Mouse (Mus musculus) neural tube, embryonic 11.5 days (tissue): ENCODE measurements at regions not wholly inside any gene's neighbourhood (a gene's known extent, or its start where the extent isn't known, plus 50 kb on each side); places are given as distances from the start of the nearest gene placed in this dataset.
"Not testable (repeated sequence)": the region's sequence is repeated elsewhere in the genome, so short reads cannot be mapped to it uniquely, and the experiment has no call there.

Experiments
- ATAC-seq: fragments of 200-750 bp; cut with Nextera tagmentation; 2 replicates; pipeline ENCODE4 v1.8.0; 2017; ENCODE audit warnings: moderate number of reproducible peaks, mild to moderate bottlenecking, moderate TSS enrichment, moderate library complexity; ENCODE audit not compliant: insufficient read depth, low FRiP score, low TSS enrichment
- DNase-seq: peaks from one replicate; pipeline ENCODE4 v3.0.0-alpha.2; 2015; ENCODE audit warnings: low spot score
- H3K27ac ChIP-seq: fragments of 300-500 bp; sonication (generic); 2 replicates; pipeline ENCODE4 v1.5.1; 2014; ENCODE audit warnings: low read depth, mild to moderate bottlenecking, low read length
- H3K27me3 ChIP-seq: fragments of 300-500 bp; sonication (generic); 2 replicates; pipeline ENCODE4 v1.6.1; 2014; ENCODE audit warnings: mild to moderate bottlenecking, low read length, mixed read lengths; ENCODE audit not compliant: control insufficient read depth, insufficient read depth
- H3K36me3 ChIP-seq: fragments of 300-500 bp; sonication (generic); 2 replicates; pipeline ENCODE4 v1.6.1; 2014; ENCODE audit warnings: mild to moderate bottlenecking, low read length, moderate library complexity, mixed read lengths; ENCODE audit not compliant: control insufficient read depth, insufficient read depth
- H3K4me1 ChIP-seq: fragments of 300-500 bp; sonication (generic); 2 replicates; pipeline ENCODE4 v1.6.1; 2014; ENCODE audit warnings: low read length, mixed read lengths; ENCODE audit not compliant: control insufficient read depth, insufficient read depth
- H3K4me2 ChIP-seq: fragments of 300-500 bp; sonication (generic); 2 replicates; pipeline ENCODE4 v1.6.1; 2014; ENCODE audit warnings: low read depth, mild to moderate bottlenecking, moderate library complexity
- H3K4me3 ChIP-seq: fragments of 300-500 bp; sonication (generic); 2 replicates; pipeline ENCODE4 v1.5.1; 2014; ENCODE audit warnings: low read depth, low read length
- H3K9ac ChIP-seq: fragments of 300-500 bp; sonication (generic); 2 replicates; pipeline ENCODE4 v1.6.1; 2014; ENCODE audit warnings: mild to moderate bottlenecking, low read length
- H3K9me3 ChIP-seq: fragments of 300-500 bp; sonication (generic); 2 replicates; pipeline ENCODE4 v1.6.1; 2016; ENCODE audit warnings: low read length; ENCODE audit not compliant: control insufficient read depth
- WGBS: fragments of 180-500 bp; shearing (Covaris S2); extraction: QIAGEN DNeasy Blood & Tissue Kit; methylation state at CpG from one replicate; pipeline ENCODE4 v1.1.7; 2014; 5-methylcytosine and 5-hydroxymethylcytosine counted together

DNA sequence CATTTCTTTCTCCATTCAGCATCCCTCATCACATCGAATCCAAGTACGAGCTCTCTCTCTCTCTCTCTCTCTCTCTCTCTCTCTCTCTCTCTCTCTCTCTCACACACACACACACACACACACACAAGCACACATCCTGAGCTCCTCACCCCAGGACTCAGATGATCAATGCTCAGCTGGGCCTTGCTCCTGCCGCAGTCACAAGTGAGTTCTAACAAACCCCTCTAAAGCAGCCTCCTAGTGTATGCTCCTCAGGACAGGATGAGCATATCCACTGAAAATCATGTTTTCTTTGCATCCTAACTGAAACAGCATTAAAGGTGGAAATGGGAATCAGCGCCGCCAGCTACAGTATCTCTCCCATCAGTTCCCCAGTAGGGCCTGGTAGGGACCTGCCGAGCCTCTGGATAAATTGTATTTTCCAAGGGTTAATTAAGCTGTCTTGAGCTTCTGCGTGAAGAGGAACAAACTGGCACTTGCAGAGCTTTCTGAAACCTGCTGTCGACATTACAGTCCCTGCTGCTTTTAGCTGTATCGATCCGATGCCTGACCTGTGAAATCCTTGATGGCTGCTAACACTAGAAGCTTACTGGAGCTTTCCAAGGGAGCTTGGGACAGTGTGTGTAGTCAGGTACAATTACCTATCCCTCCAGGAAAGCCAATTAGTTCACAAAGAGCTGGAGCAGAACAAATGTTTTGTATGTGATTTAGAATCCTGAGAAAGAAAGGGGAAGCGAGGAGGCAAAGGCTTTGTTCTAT lies 131.3 kb upstream of the Vrk2 start:
- H3K27me3 ChIP-seq = no peaks in the 10 kb centered on the region
- ATAC-seq = no peak
- 69% methylated on average over 11 of the region's 11 CpGs for WGBS
- no peaks in the 10 kb centered on the region for H3K9me3 ChIP-seq
- H3K27ac ChIP-seq = no peak overlapping the region
- DNase-seq = no peak
- no peaks in the 10 kb centered on the region for H3K4me1 ChIP-seq
- no peak overlapping the region for H3K9ac ChIP-seq
- H3K4me3 ChIP-seq = no peak overlapping the region
- H3K4me2 ChIP-seq = no peak overlapping the region
- no peaks in the 10 kb centered on the region for H3K36me3 ChIP-seq

GRCm38 (mm10) chr11:26722292-26722691 lies 128.5 kb upstream of the Vrk2 start:
- DNase-seq (no peak), ATAC-seq (no peak)
- Histone ChIP-seq H3K27ac (no peak overlapping the region), H3K4me1 (no peaks in the 10 kb centered on the region), H3K27me3 (no peaks in the 10 kb centered on the region), H3K9ac (no peak overlapping the region), H3K9me3 (no peaks in the 10 kb centered on the region), H3K36me3 (no peaks in the 10 kb centered on the region), H3K4me2 (no peak overlapping the region), H3K4me3 (no peak overlapping the region)
- 92% methylated on average over 3 of the region's 3 CpGs for WGBS

- Histone ChIP-seq H3K4me2 (no peak overlapping the region), H3K27ac (no peak overlapping the region)
- no peak for ATAC-seq
Observed at GRCm38 (mm10) chr11:26721173-26721572, 127.4 kb upstream of the Vrk2 start.

GRCm38 (mm10) chr11:26711237-26711636 lies 117.4 kb upstream of the Vrk2 start:
- H3K27ac ChIP-seq, H3K4me2 ChIP-seq, H3K36me3 ChIP-seq, H3K9me3 ChIP-seq, DNase-seq, H3K27me3 ChIP-seq, ATAC-seq, H3K4me3 ChIP-seq, H3K9ac ChIP-seq, H3K4me1 ChIP-seq: not testable (repeated sequence)
- WGBS = 89% methylated on average over 1 of the region's 2 CpGs

More at GRCm38 (mm10) chr11:26721173-26721572, 127.4 kb upstream of the Vrk2 start:
- no peaks in the 10 kb centered on the region for H3K36me3 ChIP-seq
- no peak overlapping the region for H3K9ac ChIP-seq
- 94% methylated on average over 3 of the region's 3 CpGs for WGBS
- no peaks in the 10 kb centered on the region for H3K9me3 ChIP-seq
- no peak overlapping the region for H3K4me3 ChIP-seq
- no peak for DNase-seq
- no peaks in the 10 kb centered on the region for H3K27me3 ChIP-seq
- H3K4me1 ChIP-seq = no peaks in the 10 kb centered on the region

- Histone ChIP-seq H3K9me3 (no peaks in the 10 kb centered on the region), H3K4me3 (no peak overlapping the region)
- DNase-seq = no peak
Observed at GRCm38 (mm10) chr11:26708636-26709035, 114.8 kb upstream of the Vrk2 start.

GRCm38 (mm10) chr11:26683850-26684249 lies 90.1 kb upstream of the Vrk2 start:
- no peaks in the 10 kb centered on the region for H3K27me3 ChIP-seq
- no peaks in the 10 kb centered on the region for H3K36me3 ChIP-seq
- no peaks in the 10 kb centered on the region for H3K9me3 ChIP-seq
- H3K9ac ChIP-seq = no peak overlapping the region
- no peak overlapping the region for H3K4me3 ChIP-seq
- ATAC-seq (no peak), DNase-seq (no peak)
- H3K4me1 ChIP-seq = no peaks in the 10 kb centered on the region
- H3K27ac ChIP-seq = no peak overlapping the region
- no peak overlapping the region for H3K4me2 ChIP-seq

More at GRCm38 (mm10) chr11:26708636-26709035, 114.8 kb upstream of the Vrk2 start:
- Histone ChIP-seq H3K27ac (no peak overlapping the region), H3K4me2 (no peak overlapping the region), H3K9ac (no peak overlapping the region), H3K4me1 (no peaks in the 10 kb centered on the region), H3K27me3 (no peaks in the 10 kb centered on the region), H3K36me3 (no peaks in the 10 kb centered on the region)
- WGBS = 66% methylated on average over 2 of the region's 2 CpGs
- ATAC-seq = no peak

DNA sequence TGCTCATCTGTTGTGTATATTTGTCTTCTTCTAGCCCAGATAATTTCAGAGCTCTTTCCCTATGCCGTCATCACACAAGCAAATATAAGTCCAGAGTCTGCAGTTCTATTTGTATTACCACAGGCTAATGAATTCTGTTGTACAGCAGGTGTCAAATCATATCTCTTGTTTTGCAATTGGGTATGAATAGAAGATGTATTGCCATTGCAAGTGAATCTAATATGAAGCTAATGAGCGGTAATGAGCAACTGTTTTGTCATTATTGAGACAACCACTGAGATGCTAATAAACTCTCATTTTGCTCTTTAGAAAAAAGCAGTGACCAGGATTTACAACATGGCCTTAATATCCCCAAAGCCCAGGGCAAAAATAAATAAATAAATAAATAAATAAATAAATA lies 73.5 kb upstream of the Vrk2 start:
- no peak for DNase-seq
- no peaks in the 10 kb centered on the region for H3K27me3 ChIP-seq
- no peak overlapping the region for H3K4me2 ChIP-seq
- H3K9me3 ChIP-seq = no peaks in the 10 kb centered on the region
- ATAC-seq = no peak
- no peaks in the 10 kb centered on the region for H3K36me3 ChIP-seq
- no peaks in the 10 kb centered on the region for H3K4me1 ChIP-seq
- WGBS = 97% methylated on average over 2 of the region's 2 CpGs
- no peak overlapping the region for H3K4me3 ChIP-seq
- H3K27ac ChIP-seq = no peak overlapping the region
- no peak overlapping the region for H3K9ac ChIP-seq

DNA sequence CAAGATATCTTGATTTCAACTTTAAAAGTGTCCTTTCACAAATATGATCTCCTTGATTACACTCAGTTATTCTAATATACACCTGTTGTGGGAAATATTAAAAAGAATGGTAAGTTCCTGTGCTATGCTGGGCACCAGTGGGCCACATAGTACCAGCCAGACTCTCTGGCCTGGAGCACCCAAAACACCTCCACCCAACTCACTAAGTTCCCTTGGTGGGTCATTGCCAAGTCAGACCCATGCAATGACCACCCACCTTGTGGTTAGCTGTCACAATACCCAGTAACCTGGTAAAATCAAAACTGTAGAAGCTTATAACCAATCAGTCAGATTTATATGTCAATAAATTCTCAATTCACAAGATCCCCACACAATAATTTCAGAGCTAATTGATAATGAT lies 67.1 kb upstream of the Vrk2 start:
- DNase-seq (no peak), ATAC-seq (no peak; the same call in 1 of the 2 replicates)
- Histone ChIP-seq H3K9ac (no peak overlapping the region), H3K9me3 (no peaks in the 10 kb centered on the region), H3K4me2 (no peak overlapping the region), H3K27me3 (no peaks in the 10 kb centered on the region), H3K27ac (no peak overlapping the region), H3K4me1 (no peaks in the 10 kb centered on the region), H3K36me3 (no peaks in the 10 kb centered on the region), H3K4me3 (no peak overlapping the region)

GRCm38 (mm10) chr11:26649165-26649564 lies 55.4 kb upstream of the Vrk2 start:
- not testable (repeated sequence) for H3K36me3 ChIP-seq, H3K27me3 ChIP-seq, DNase-seq, H3K9ac ChIP-seq, H3K4me2 ChIP-seq, H3K9me3 ChIP-seq, ATAC-seq, H3K4me1 ChIP-seq, H3K4me3 ChIP-seq, H3K27ac ChIP-seq
